7 mouse cellular contexts compared by ENCODE assay signal in genomic region chr5:116322365-116323027, GRCm38 (mm10). TPM values are rescaled to one million over a fixed set of nuclear protein-coding genes. Genes with fewer than 3 reads are reported as not detected.
DNase-seq lines count a peak whose midpoint lies in the region; ATAC-seq lines count a peak whose summit lies in the region.

No protein-coding gene starts in this region.

- ATAC-seq in forebrain, embryonic 13.5 days, result peak; percentile 93
- ATAC-seq in neural tube, embryonic 15.5 days (ENCODE audit: low FRiP score), result peak; percentile 82

- H3K4me2 ChIP-seq in forebrain, embryonic 13.5 days, result peak overlapping the region; percentile 34
- H3K4me2 ChIP-seq in neural tube, embryonic 15.5 days, result peak overlapping the region; percentile 27

- H3K4me3 ChIP-seq in forebrain, embryonic 13.5 days, result no peak overlapping the region
- H3K4me3 ChIP-seq in neural tube, embryonic 15.5 days (replicated peaks), result no peak overlapping the region

- peak overlapping the region; percentile 71 for H3K27ac ChIP-seq in forebrain, embryonic 13.5 days
- peak overlapping the region; percentile 79 for H3K27ac ChIP-seq in neural tube, embryonic 15.5 days (replicated peaks)

- peaks cover 19% of the 10 kb centered on the region for H3K4me1 ChIP-seq in forebrain, embryonic 13.5 days
- H3K4me1 ChIP-seq in neural tube, embryonic 15.5 days, result peaks cover 25% of the 10 kb centered on the region

- intact Hi-C loops in heart, postnatal 36 days (cut with DNase I), result no loop called here

- no peak overlapping the region for H3K9ac ChIP-seq in forebrain, embryonic 13.5 days
- H3K9ac ChIP-seq in neural tube, embryonic 15.5 days (replicated peaks), result no peak overlapping the region

- peak; percentile 66 for DNase-seq in embryo, embryonic 10.5 days (ENCODE audit: low spot score)
- DNase-seq in layer of hippocampus, postnatal 25 days (ENCODE audit: extremely low spot score in 1 of 2, low spot score in 1 of 2), result peak; percentile 17 to 28
- DNase-seq in kidney, adult 9 months, result no peak
- no peak for DNase-seq in lung, postnatal 36 days
- no peak for DNase-seq in heart, postnatal 36 days

- H3K9me3 ChIP-seq in forebrain, embryonic 13.5 days (replicated peaks), result 0 out of 2 replicates have a peak, but pooled peaks cover 2% of the 10 kb centered on the region
- H3K9me3 ChIP-seq in neural tube, embryonic 15.5 days (replicated peaks), result no peaks in the 10 kb centered on the region

- peaks cover 83% of the 10 kb centered on the region for H3K27me3 ChIP-seq in forebrain, embryonic 13.5 days
- H3K27me3 ChIP-seq in neural tube, embryonic 15.5 days (replicated peaks), result peaks cover 10% of the 10 kb centered on the region; the same call in 1 of the 2 replicates

- WGBS in forebrain, embryonic 13.5 days, result 18% methylated on average over 15 of the region's 15 CpGs
- WGBS in neural tube, embryonic 15.5 days, result 17% methylated on average over 15 of the region's 15 CpGs

- H3K36me3 ChIP-seq in forebrain, embryonic 13.5 days (ENCODE audit: poor library complexity, severe bottlenecking), result no peaks in the 10 kb centered on the region
- no peaks in the 10 kb centered on the region for H3K36me3 ChIP-seq in neural tube, embryonic 15.5 days

RNA-seq across cellular contexts. Expression of gene Ccdc60, which starts 33.7 kb away (rescaled TPM):
- 0.58 and 1.3 TPM in 2 replicates for polyA plus RNA-seq in forebrain, embryonic 13.5 days (2015; fragmentation: Nextera tagmentation; extraction: Ambion mirVana)
- total RNA-seq in layer of hippocampus, postnatal 25 days (2021), result under 1 TPM; 0.23 to 0.25 TPM
- polyA plus RNA-seq in neural tube, embryonic 15.5 days (2015; fragmentation: Nextera tagmentation; extraction: Ambion mirVana), result 1.3 and 1.4 TPM in 2 replicates
- total RNA-seq in heart, postnatal 36 days (2021), result not detected

Comparison
In these comparisons a context has a peak if more than half of its experiments do, and no peak if none do; other contexts are left out.
1. DNase-seq: peak in embryo, embryonic 10.5 days (single experiment) and layer of hippocampus, postnatal 25 days (2 of 2); none in kidney, adult 9 months (single experiment), lung, postnatal 36 days (single experiment) and heart, postnatal 36 days (0 of 2).